Mouse (Mus musculus) natural killer cell, adult 2 months (primary cell): ENCODE data around the gene Tmem238.

ENCODE experiments used
- DNase-seq, 2 experiments: peaks; one replicate each; pipeline ENCODE4 v3.0.0; 2022; ENCODE audit warnings: low spot score in 2 of 2

Gene Tmem238

GRCm38 (mm10) chr7:4792278-4793212 is 3.1 kb upstream of the Tmem238 start, which contains the start of gene Rpl28:
TSS of gene Rpl28 (plus strand) at chr7:4792874.
- DNase-seq = peak; percentile 92 to 94

- DNase-seq = peak; percentile 21 to 27
These were observed 689 bp downstream of the Tmem238 start for GRCm38 (mm10) chr7:4788499-4789435.

- DNase-seq = no peak
These were observed 5.7 kb downstream of the Tmem238 start for GRCm38 (mm10) chr7:4783667-4784268.

GRCm38 (mm10) chr7:4782759-4783158 is 6.7 kb downstream of the Tmem238 start, which contains the start of the genes Il11 and Tmem190:
TSS of gene Il11 (minus strand) at chr7:4782859.
TSS of gene Tmem190 (plus strand) at chr7:4782937.
- no peak for DNase-seq

- no peak for DNase-seq
These were observed 7.3 kb downstream of the Tmem238 start for GRCm38 (mm10) chr7:4782130-4782529.

GRCm38 (mm10) chr7:4779921-4780320 is 9.5 kb downstream of the Tmem238 start:
- peak in 1 of 2 experiments; percentile 11 for DNase-seq

- DNase-seq = no peak
These were observed 11.4 kb downstream of the Tmem238 start for GRCm38 (mm10) chr7:4777851-4778637.

- peak in 1 of 2 experiments; percentile 16 for DNase-seq
These were observed 12.3 kb downstream of the Tmem238 start for GRCm38 (mm10) chr7:4776861-4777830.

- DNase-seq = no peak
These were observed 13.3 kb downstream of the Tmem238 start for GRCm38 (mm10) chr7:4776131-4776530.

- no peak for DNase-seq
These were observed 18.3 kb downstream of the Tmem238 start, which contains the start of gene Fam71e2 for GRCm38 (mm10) chr7:4771202-4771601. TSS of gene Fam71e2 (minus strand) at chr7:4771302.

GRCm38 (mm10) chr7:4764946-4765710 is 24.3 kb downstream of the Tmem238 start:
- DNase-seq = no peak

- no peak for DNase-seq
These were observed 29.8 kb downstream of the Tmem238 start for GRCm38 (mm10) chr7:4759670-4760069.

GRCm38 (mm10) chr7:4752821-4753570 is 36.5 kb downstream of the Tmem238 start, which contains the start of gene Cox6b2:
TSS of gene Cox6b2 (minus strand) at chr7:4753094.
- DNase-seq = peak; percentile 60 to 65

GRCm38 (mm10) chr7:4751971-4752820 is 37.3 kb downstream of the Tmem238 start:
- DNase-seq = no peak

- no peak for DNase-seq
These were observed 40.3 kb downstream of the Tmem238 start for GRCm38 (mm10) chr7:4749169-4749568.

- no peak for DNase-seq
These were observed 41.1 kb downstream of the Tmem238 start for GRCm38 (mm10) chr7:4748321-4748720.
